Comparison of ENCODE assay signal across 18 mouse cellular contexts in genomic region chr2:55439211-55439610, GRCm38 (mm10). TPM values are rescaled to one million over a fixed set of nuclear protein-coding genes. Genes with fewer than 3 reads are reported as not detected.
DNase-seq lines count a peak whose midpoint lies in the region; ATAC-seq and TF ChIP-seq lines count a peak whose summit lies in the region.
"Had no signal": no experiment of that assay in that cellular context is flagged by ENCODE, and none has a peak within 500 bp of the region (broad histone marks: within the 10 kb centered on the region; RNA-seq: fewer than 3 reads in every experiment).

No protein-coding gene starts in this region.

- intact Hi-C loops in left cerebral cortex, adult 2 months (cut with DNase I): loop anchor here (5.0 to 10.0 kb wide), 6 partner anchors 93 to 376 kb away; no protein-coding TSS in a partner anchor

- H3K27ac ChIP-seq in heart, embryonic 13.5 days (replicated peaks): no peak overlapping the region
- H3K27ac ChIP-seq in left cerebral cortex, adult 2 months: no peak overlapping the region
- no peak overlapping the region for H3K27ac ChIP-seq in hindbrain, postnatal 0 days
- H3K27ac ChIP-seq: stomach, embryonic 15.5 days had no signal

- no peak overlapping the region for H3K9ac ChIP-seq in heart, embryonic 13.5 days
- no peak overlapping the region for H3K9ac ChIP-seq in hindbrain, postnatal 0 days (replicated peaks; ENCODE audit: low read length)
- H3K9ac ChIP-seq: stomach, embryonic 15.5 days had no signal

- peaks cover 23% of the 10 kb centered on the region for H3K4me1 ChIP-seq in heart, embryonic 13.5 days
- H3K4me1 ChIP-seq in hindbrain, postnatal 0 days (ENCODE audit: insufficient read depth, low read length): no peaks in the 10 kb centered on the region

- no peak for DNase-seq in heart, adult 11 months
- DNase-seq in left cerebral cortex, adult 2 months (ENCODE audit: extremely low spot score in 1 of 2, low spot score in 2 of 2): no peak
- no peak for DNase-seq in left cerebral cortex, adult 18-20 months (ENCODE audit: low spot score in 2 of 2)
- no peak for DNase-seq in hindbrain, postnatal 0 days (ENCODE audit: low spot score)
- peak; percentile 67 for DNase-seq in retina, embryonic 14.5 days (ENCODE audit: low spot score)
- DNase-seq in adrenal gland, postnatal 4 days (ENCODE audit: low spot score in 2 of 2): no peak
- DNase-seq: adrenal gland, postnatal 36 days; cerebellum, postnatal 10 days; gastrocnemius, postnatal 25 days; kidney, adult 8-10 months; kidney, postnatal 36 days; lung, adult 18-20 months; right cerebral cortex, postnatal 14 days had no signal

- H3K36me3 ChIP-seq in heart, embryonic 13.5 days: no peaks in the 10 kb centered on the region
- no peaks in the 10 kb centered on the region for H3K36me3 ChIP-seq in hindbrain, postnatal 0 days (ENCODE audit: insufficient read depth, low read length)
- H3K36me3 ChIP-seq: stomach, embryonic 15.5 days had no signal

- peak overlapping the region; percentile 86 for H3K4me2 ChIP-seq in heart, embryonic 13.5 days
- H3K4me2 ChIP-seq in hindbrain, postnatal 0 days (ENCODE audit: low read depth, low read length): peak overlapping the region; percentile 90
- H3K4me2 ChIP-seq: stomach, embryonic 15.5 days had no signal

- no peak for ATAC-seq in heart, embryonic 13.5 days (ENCODE audit: extremely low read depth, insufficient number of reproducible peaks, low FRiP score, low TSS enrichment)
- no peak for ATAC-seq in hindbrain, postnatal 0 days
- ATAC-seq: inflammation-experienced regulatory T-cells, adult 6 months had no signal

- no peak for TF ChIP-seq CTCF in left cerebral cortex, adult 2 months (IDR thresholded peaks at IDR 0.05)
- TF ChIP-seq CTCF in hindbrain, postnatal 0 days (IDR thresholded peaks at IDR 0.05; ENCODE audit: low read depth): no peak

- H3K4me3 ChIP-seq in heart, embryonic 13.5 days: peak overlapping the region; percentile 24
- peak overlapping the region; percentile 49 for H3K4me3 ChIP-seq in left cerebral cortex, adult 2 months
- peak overlapping the region; percentile 17; the same call in 1 of the 2 replicates for H3K4me3 ChIP-seq in hindbrain, postnatal 0 days (ENCODE audit: low read length)
- H3K4me3 ChIP-seq: stomach, embryonic 15.5 days had no signal

- H3K27me3 ChIP-seq in heart, embryonic 13.5 days (replicated peaks): peaks cover 33% of the 10 kb centered on the region
- no peaks in the 10 kb centered on the region for H3K27me3 ChIP-seq in hindbrain, postnatal 0 days (ENCODE audit: insufficient read depth, low read length)

- no peaks in the 10 kb centered on the region for H3K9me3 ChIP-seq in heart, embryonic 13.5 days
- no peaks in the 10 kb centered on the region for H3K9me3 ChIP-seq in hindbrain, postnatal 0 days (ENCODE audit: low read length)
- H3K9me3 ChIP-seq: stomach, embryonic 15.5 days had no signal

RNA-seq across cellular contexts. Expression of gene Kcnj3, which starts 3.4 kb away (rescaled TPM):
- polyA plus RNA-seq in heart, embryonic 13.5 days (2015; fragmentation: Nextera tagmentation; extraction: Ambion mirVana): 4.9 and 5.1 TPM in 2 replicates
- 100 to 1,000 TPM; 112 to 117 TPM for total RNA-seq in left cerebral cortex, adult 2 months (2021)
- total RNA-seq in left cerebral cortex, adult 18-20 months (2021): 100 to 1,000 TPM in 1 of 2 experiments, 10 to 100 TPM in 1; 92.6 to 112 TPM
- 31.5 and 34.6 TPM in 2 replicates for total RNA-seq in hindbrain, postnatal 0 days (2014; rRNA removed)
- 6.1 and 6.4 TPM in 2 replicates for polyA plus RNA-seq in hindbrain, postnatal 0 days (2015; fragmentation: Nextera tagmentation; extraction: Ambion mirVana)
- under 1 TPM; 0.62 to 0.90 TPM for total RNA-seq in adrenal gland, postnatal 4 days (2021)
- total RNA-seq: liver, adult 2 months; megakaryocyte-erythroid progenitor cell, adult 5-6 weeks had no signal
- polyA plus RNA-seq: inflammation-experienced regulatory T-cells, adult 6 months; liver, adult 2 months had no signal

Comparison
In these comparisons a context has a peak if more than half of its experiments do, and no peak if none do; other contexts are left out.
1. RNA of gene Kcnj3, which starts 3.4 kb away (total RNA-seq): 112 to 117 TPM in left cerebral cortex, adult 2 months, 92.6 to 112 TPM in left cerebral cortex, adult 18-20 months and 31.5 to 34.6 TPM in hindbrain, postnatal 0 days; 0.62 to 0.90 TPM in adrenal gland, postnatal 4 days; every median in the first group is over 10 times any median in the second.
2. Peak in every context shown above with its lines, with median percentiles within 50 percentile points of each other: H3K4me3 ChIP-seq.